Mouse (Mus musculus) bone marrow, adult 2 months (tissue): Measurements from ENCODE around the gene Dio3. TPM values are rescaled to one million over a fixed set of nuclear protein-coding genes. Genes with fewer than 3 reads are reported as not detected.

Experiments
- H3K27ac ChIP-seq: fragments of 200-500 bp; 2 replicates; pipeline ENCODE4 v1.5.1; 2012; ENCODE audit warnings: low read depth, mild to moderate bottlenecking, control low read depth, inconsistent platforms, low read length; ENCODE audit not compliant: control insufficient read depth, poor library complexity, insufficient read depth
- H3K4me1 ChIP-seq: fragments of 200-500 bp; 2 replicates; pipeline ENCODE4 v1.6.1; 2011; ENCODE audit warnings: low read length; ENCODE audit not compliant: control insufficient read depth, insufficient read depth
- H3K4me3 ChIP-seq: fragments of 200-500 bp; replicated peaks from 2 replicates; pipeline ENCODE3; 2011; ENCODE audit warnings: mild to moderate bottlenecking, low read depth, low read length, control low read depth; ENCODE audit not compliant: control insufficient read depth
- CTCF ChIP-seq: fragments of 200-500 bp; IDR thresholded peaks from 2 replicates; pipeline ENCODE4 v1.5.1; 2011; ENCODE audit warnings: low read length, control low read depth; ENCODE audit not compliant: control insufficient read depth, insufficient read depth
- POLR2A ChIP-seq: fragments of 200-500 bp; IDR thresholded peaks from 2 replicates; pipeline ENCODE4 v1.6.1; 2011; ENCODE audit warnings: low read depth, mild to moderate bottlenecking, control low read depth, low read length, borderline replicate concordance; ENCODE audit not compliant: control insufficient read depth
- WGBS: fragments of 180-500 bp; shearing (Covaris S2); methylation state at CpG from one replicate; pipeline ENCODE4 v1.1.7; 2018; 5-methylcytosine and 5-hydroxymethylcytosine counted together
- polyA plus RNA-seq: library from polyadenylated mRNA; stranded (reverse); fragments of >200 nt; gene quantifications from 2 replicates; pipeline ENCODE4 v1.2.4, GENCODE M21; 2011; ENCODE audit warnings: low replicate concordance; ENCODE audit not compliant: missing spikeins, insufficient read depth, insufficient read length

The Dio3 gene
- polyA plus RNA-seq: 0.75 TPM in 1 of 2 replicates, not detected in the other

GRCm38 (mm10) chr12:110278853-110279252 is at the start of gene Dio3:
Gene Dio3 (plus strand): TSS chr12:110279068.
- TF ChIP-seq POLR2A (no peak), CTCF (no peak)
- no peak within 1 kb of the TSS for H3K4me3 ChIP-seq
- 3% methylated on average over 34 of the region's 34 CpGs for WGBS
- H3K27ac ChIP-seq: no peak within 1 kb of the TSS; the same call in 1 of the 2 replicates
- no peaks in the 10 kb centered on the region for H3K4me1 ChIP-seq

DNA sequence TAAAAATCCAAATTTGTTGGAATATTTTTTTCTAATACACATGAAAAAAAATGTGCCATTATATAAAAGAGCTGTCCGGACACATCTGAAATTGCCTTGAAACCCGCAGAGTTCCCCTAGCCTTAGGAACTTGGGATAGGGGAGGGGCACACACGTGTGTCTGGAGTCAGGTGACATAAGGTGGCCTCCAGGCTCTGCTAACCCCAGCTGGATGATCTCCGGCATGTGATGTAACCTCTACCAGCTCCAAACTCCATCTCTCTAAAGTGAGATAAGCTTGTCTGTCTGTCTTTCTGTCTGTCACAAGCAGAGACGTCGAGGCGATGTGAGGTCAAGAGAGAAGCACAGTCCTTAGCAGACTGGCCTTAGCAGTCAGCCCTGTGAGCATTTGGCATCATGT is 48.6 kb upstream of the Dio3 start:
- WGBS: 74% methylated on average over 7 of the region's 7 CpGs
- Histone ChIP-seq H3K4me3 (no peak overlapping the region), H3K27ac (no peak overlapping the region), H3K4me1 (no peaks in the 10 kb centered on the region)
- TF ChIP-seq POLR2A: no peak
- TF ChIP-seq CTCF: no peak

- no peak for TF ChIP-seq POLR2A
- no peak for TF ChIP-seq CTCF
- Histone ChIP-seq H3K4me3 (no peak overlapping the region), H3K4me1 (no peaks in the 10 kb centered on the region), H3K27ac (no peak overlapping the region)
- WGBS: 78% methylated on average over 8 of the region's 8 CpGs
These were observed 48.1 kb upstream of the Dio3 start for GRCm38 (mm10) chr12:110230767-110231166.

DNA sequence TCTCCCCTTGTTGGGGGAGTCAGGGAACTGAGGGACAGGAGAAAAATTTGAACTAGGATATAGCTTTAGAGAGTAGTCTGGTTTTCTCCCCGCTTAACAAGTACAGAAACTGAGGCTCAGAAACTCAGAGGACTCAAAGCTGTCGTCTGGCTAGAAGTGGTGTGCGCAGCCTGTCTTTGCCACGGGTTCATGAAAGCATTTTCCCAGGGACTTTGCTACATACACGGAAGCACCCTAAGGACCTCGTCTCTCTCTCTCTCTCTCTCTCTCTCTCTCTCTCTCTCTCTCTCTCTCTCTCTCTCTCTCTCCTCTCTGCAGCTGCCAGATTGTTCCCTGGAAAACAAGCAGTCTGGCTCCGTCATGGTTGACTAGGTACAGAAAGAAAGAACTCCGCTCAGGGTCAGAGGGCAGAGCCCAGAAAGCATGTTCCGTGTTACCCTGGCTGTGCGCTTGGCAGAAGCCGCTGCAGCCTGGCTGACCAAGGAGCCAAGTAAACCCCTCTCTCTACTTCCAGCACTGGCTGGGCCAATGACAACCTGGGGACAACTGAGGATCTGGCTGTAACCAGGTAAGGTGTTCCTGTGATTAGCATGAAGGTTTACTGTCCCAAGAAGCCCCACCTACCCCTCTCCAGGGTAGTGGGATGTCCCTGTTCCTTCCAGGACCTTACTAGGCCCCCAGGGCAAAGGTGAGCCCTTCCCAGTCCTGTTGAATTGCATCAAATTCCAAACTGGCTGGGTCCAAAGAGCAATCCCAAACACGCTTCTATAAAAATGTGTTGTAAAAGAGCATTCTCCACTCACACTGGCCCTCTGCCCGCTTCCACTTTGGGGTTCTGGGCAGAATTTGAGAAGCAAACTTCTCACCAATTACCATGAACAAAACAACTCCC is 46.9 kb upstream of the Dio3 start:
- no peak overlapping the region for H3K4me3 ChIP-seq
- TF ChIP-seq POLR2A: no peak
- no peak for TF ChIP-seq CTCF
- no peaks in the 10 kb centered on the region for H3K4me1 ChIP-seq
- no peak overlapping the region for H3K27ac ChIP-seq
- 73% methylated on average over 13 of the region's 13 CpGs for WGBS

GRCm38 (mm10) chr12:110235908-110236307 is 43.0 kb upstream of the Dio3 start:
- 85% methylated on average over 4 of the region's 4 CpGs for WGBS
- Histone ChIP-seq H3K27ac (no peak overlapping the region), H3K4me3 (no peak overlapping the region), H3K4me1 (no peaks in the 10 kb centered on the region)
- no peak for TF ChIP-seq POLR2A
- no peak for TF ChIP-seq CTCF

DNA sequence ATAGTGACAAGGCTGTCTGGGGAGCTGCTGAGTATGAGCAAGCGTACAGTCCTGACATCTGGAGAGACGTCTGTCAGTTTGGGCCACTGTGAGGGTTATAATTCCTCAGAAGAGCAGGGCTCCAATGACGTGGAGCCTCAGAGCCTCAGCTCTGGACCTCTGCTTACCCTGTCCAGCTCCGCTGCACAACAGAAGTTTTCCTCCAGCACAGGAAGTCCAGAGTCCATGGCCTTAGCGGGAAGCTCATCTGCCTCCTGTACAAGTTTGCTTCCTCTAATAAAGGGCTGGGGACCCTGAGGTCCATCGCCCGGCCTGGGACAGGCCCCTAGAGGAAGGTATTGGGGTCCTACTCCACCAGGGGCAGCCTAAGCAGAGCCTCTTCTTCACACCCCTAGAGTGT is 41.8 kb upstream of the Dio3 start:
- no peak overlapping the region for H3K27ac ChIP-seq
- H3K4me3 ChIP-seq: no peak overlapping the region
- TF ChIP-seq CTCF: no peak
- no peak for TF ChIP-seq POLR2A
- WGBS: 68% methylated on average over 7 of the region's 7 CpGs
- H3K4me1 ChIP-seq: no peaks in the 10 kb centered on the region

DNA sequence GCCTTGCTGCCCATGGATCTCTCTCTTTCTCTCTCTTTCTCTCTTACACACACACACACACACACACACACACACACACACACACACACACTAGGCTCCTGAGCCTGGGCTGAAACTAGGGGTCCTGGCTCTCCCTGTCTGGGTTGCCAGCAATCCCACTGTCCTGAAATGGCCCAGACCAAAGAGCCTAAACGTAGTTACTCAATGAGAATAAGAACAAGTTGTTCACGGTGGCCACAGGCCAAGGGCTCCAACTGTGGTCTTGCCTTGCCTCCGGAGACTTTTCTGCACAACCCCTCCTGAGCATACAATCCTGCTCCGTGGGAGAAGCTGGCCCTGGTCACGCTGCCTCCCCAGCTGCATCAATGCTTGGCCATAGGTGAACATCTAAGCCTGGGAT is 39.5 kb upstream of the Dio3 start:
- Histone ChIP-seq H3K4me1 (no peaks in the 10 kb centered on the region), H3K4me3 (no peak overlapping the region), H3K27ac (no peak overlapping the region)
- WGBS: 72% methylated on average over 5 of the region's 5 CpGs
- no peak for TF ChIP-seq POLR2A
- TF ChIP-seq CTCF: no peak

- 79% methylated on average over 6 of the region's 6 CpGs for WGBS
- no peak for TF ChIP-seq POLR2A
- H3K4me3 ChIP-seq: no peak overlapping the region
- H3K27ac ChIP-seq: no peak overlapping the region
- H3K4me1 ChIP-seq: no peaks in the 10 kb centered on the region
These were observed 34.3 kb upstream of the Dio3 start for GRCm38 (mm10) chr12:110244581-110244980.
